Mouse (Mus musculus): ENCODE data around the gene Celf3. TPM values are rescaled to one million over a fixed set of nuclear protein-coding genes. Genes with fewer than 3 reads are reported as not detected.

The Celf3 gene
- polyA plus RNA-seq (2015; fragmentation: Nextera tagmentation; extraction: Ambion mirVana) = 1.4 and 1.9 TPM in 2 replicates

DNA sequence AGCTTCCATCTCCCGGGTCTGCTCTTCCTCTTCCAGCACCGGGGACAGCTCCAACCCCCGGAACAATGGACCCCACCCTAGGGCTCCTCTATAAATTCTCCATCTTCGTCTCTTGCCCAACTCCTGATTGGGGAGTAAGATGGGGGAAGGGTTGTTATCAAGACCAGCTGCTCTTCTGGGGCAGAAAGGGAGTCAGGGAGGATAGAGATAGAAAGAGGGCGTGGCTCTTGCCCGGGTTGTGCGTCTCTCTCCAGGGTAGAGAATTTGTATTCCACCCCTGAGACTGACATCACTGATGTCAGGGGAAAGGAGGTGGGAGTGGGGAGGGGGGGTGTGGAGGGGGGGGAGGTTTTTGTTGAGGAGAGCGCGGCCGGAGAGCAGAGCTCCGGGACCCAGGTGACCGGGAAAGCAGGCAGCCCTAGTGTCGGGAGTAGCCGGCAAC, at the start of gene Celf3:
Gene Celf3 (plus strand): TSS at position 315 of the 442 bp plus-strand sequence.
- Histone ChIP-seq H3K27ac (no peak within 1 kb of the TSS), H3K27me3 (peaks cover 39% of the 10 kb centered on the region), H3K9me3 (no peaks in the 10 kb centered on the region), H3K4me1 (peaks cover 3% of the 10 kb centered on the region; the same call in 1 of the 2 replicates), H3K4me2 (no peak within 1 kb of the TSS), H3K4me3 (no peak within 1 kb of the TSS), H3K36me3 (no peaks in the 10 kb centered on the region), H3K9ac (no peak within 1 kb of the TSS)
- no peak for ATAC-seq (ENCODE audit: insufficient number of reproducible peaks, low FRiP score, low TSS enrichment, low read depth)
- 2% methylated on average over 13 of the region's 14 CpGs for WGBS

GRCm38 (mm10) chr3:94430980-94431379, 47.1 kb upstream of the Celf3 start:
- no peak for ATAC-seq (ENCODE audit: insufficient number of reproducible peaks, low FRiP score, low TSS enrichment, low read depth)
- H3K36me3 ChIP-seq = no peaks in the 10 kb centered on the region
- 75% methylated on average over 2 of the region's 2 CpGs for WGBS
- no peak overlapping the region for H3K4me3 ChIP-seq
- H3K27me3 ChIP-seq = no peaks in the 10 kb centered on the region
- H3K27ac ChIP-seq = no peak overlapping the region
- H3K4me2 ChIP-seq = no peak overlapping the region
- no peak overlapping the region for H3K9ac ChIP-seq
- no peaks in the 10 kb centered on the region for H3K9me3 ChIP-seq
- no peaks in the 10 kb centered on the region for H3K4me1 ChIP-seq

DNA sequence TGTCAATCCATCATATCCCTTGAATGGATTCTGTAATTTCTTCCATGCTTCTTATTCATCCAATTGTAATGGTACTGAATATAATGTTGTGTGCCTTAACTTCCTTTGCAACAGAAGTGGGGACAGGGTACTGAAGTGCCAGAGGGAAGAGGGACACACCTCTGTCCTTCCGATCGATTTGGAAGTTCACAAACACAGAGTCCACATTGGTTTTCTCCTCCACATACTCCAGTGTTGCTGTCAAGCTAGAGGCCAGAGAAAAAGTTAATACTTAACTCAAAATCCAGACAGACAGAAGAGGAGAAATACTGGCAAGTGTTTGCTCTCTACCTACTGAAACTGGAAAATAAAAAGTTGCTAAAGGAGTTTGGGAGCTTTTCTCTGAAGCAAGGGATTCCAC, 43.8 kb upstream of the Celf3 start:
- Histone ChIP-seq H3K27me3 (no peaks in the 10 kb centered on the region), H3K4me3 (no peak overlapping the region), H3K27ac (no peak overlapping the region), H3K4me1 (no peaks in the 10 kb centered on the region), H3K9me3 (no peaks in the 10 kb centered on the region), H3K9ac (no peak overlapping the region), H3K36me3 (no peaks in the 10 kb centered on the region), H3K4me2 (no peak overlapping the region)
- ATAC-seq (ENCODE audit: insufficient number of reproducible peaks, low FRiP score, low TSS enrichment, low read depth) = no peak
- 95% methylated on average over 2 of the region's 2 CpGs for WGBS

- WGBS = 77% methylated on average over 9 of the region's 9 CpGs
These were observed 41.7 kb upstream of the Celf3 start for GRCm38 (mm10) chr3:94436420-94436819.

DNA sequence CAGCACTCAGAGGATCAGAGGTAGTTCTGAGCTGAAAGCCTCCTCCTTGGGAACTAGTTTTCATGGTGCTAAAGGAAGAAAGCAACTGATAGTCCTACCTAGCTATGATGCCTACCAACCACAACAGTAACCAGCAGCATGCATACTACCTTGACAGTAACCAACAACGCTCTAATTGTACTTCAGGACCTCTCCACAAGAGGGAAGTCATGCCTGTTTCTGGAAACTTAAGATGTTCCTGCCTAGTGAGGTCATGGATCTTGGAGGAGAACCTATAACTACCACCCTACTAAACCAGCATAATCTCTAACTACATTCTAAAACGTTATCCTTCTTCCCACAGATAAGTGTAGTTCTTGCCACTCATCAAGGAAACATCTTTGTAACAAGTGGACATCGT, 36.9 kb upstream of the Celf3 start:
- H3K4me1 ChIP-seq = peaks cover 12% of the 10 kb centered on the region
- WGBS = 43% methylated on average over 3 of the region's 3 CpGs

More at GRCm38 (mm10) chr3:94436420-94436819, 41.7 kb upstream of the Celf3 start:
- Histone ChIP-seq H3K4me3 (no peak overlapping the region), H3K27me3 (peaks cover 6% of the 10 kb centered on the region; the same call in 1 of the 2 replicates), H3K9ac (no peak overlapping the region), H3K4me1 (no peaks in the 10 kb centered on the region), H3K36me3 (no peaks in the 10 kb centered on the region), H3K27ac (no peak overlapping the region), H3K4me2 (no peak overlapping the region), H3K9me3 (no peaks in the 10 kb centered on the region)
- ATAC-seq (ENCODE audit: insufficient number of reproducible peaks, low FRiP score, low TSS enrichment, low read depth) = no peak

GRCm38 (mm10) chr3:94442951-94443596, 35.0 kb upstream of the Celf3 start, which contains the start of gene Mrpl9:
Mrpl9 (plus strand) TSS chr3:94443318.
- peaks cover 12% of the 10 kb centered on the region for H3K4me1 ChIP-seq
- peak within 1 kb of the TSS; percentile 57; the same call in 1 of the 2 replicates for H3K27ac ChIP-seq
- no peaks in the 10 kb centered on the region for H3K9me3 ChIP-seq

More for the DNA sequence above, 36.9 kb upstream of the Celf3 start:
- Histone ChIP-seq H3K4me3 (no peak overlapping the region), H3K27me3 (peaks cover 6% of the 10 kb centered on the region; the same call in 1 of the 2 replicates), H3K9me3 (no peaks in the 10 kb centered on the region), H3K4me2 (no peak overlapping the region), H3K9ac (no peak overlapping the region), H3K27ac (no peak overlapping the region), H3K36me3 (peaks cover 15% of the 10 kb centered on the region)
- ATAC-seq (ENCODE audit: insufficient number of reproducible peaks, low FRiP score, low TSS enrichment, low read depth) = no peak

GRCm38 (mm10) chr3:94443597-94443964, 34.5 kb upstream of the Celf3 start, which contains the start of gene Oaz3:
Oaz3 (minus strand) TSS chr3:94443915.
- 0 out of 2 replicates have a peak, but pooled peaks have one; percentile 31 for ATAC-seq (ENCODE audit: insufficient number of reproducible peaks, low FRiP score, low TSS enrichment, low read depth)
- peak within 1 kb of the TSS; percentile 91 for H3K9ac ChIP-seq
- H3K4me3 ChIP-seq = peak within 1 kb of the TSS; percentile 96
- H3K27me3 ChIP-seq = peaks cover 6% of the 10 kb centered on the region; the same call in 1 of the 2 replicates
- peak within 1 kb of the TSS; percentile 57; the same call in 1 of the 2 replicates for H3K27ac ChIP-seq
- under 1% methylated on average over 24 of the region's 24 CpGs for WGBS
- H3K4me2 ChIP-seq = peak within 1 kb of the TSS; percentile 80
- peaks cover 38% of the 10 kb centered on the region for H3K36me3 ChIP-seq
- H3K4me1 ChIP-seq = peaks cover 12% of the 10 kb centered on the region
- H3K9me3 ChIP-seq = no peaks in the 10 kb centered on the region

More at GRCm38 (mm10) chr3:94442951-94443596, 35.0 kb upstream of the Celf3 start, which contains the start of gene Mrpl9:
- under 1% methylated on average over 39 of the region's 39 CpGs for WGBS
- peak within 1 kb of the TSS; percentile 96 for H3K4me3 ChIP-seq
- peak within 1 kb of the TSS; percentile 80 for H3K4me2 ChIP-seq
- H3K9ac ChIP-seq = peak within 1 kb of the TSS; percentile 91
- peaks cover 6% of the 10 kb centered on the region; the same call in 1 of the 2 replicates for H3K27me3 ChIP-seq
- H3K36me3 ChIP-seq = peaks cover 34% of the 10 kb centered on the region
- ATAC-seq (ENCODE audit: insufficient number of reproducible peaks, low FRiP score, low TSS enrichment, low read depth) = peak; percentile 94

DNA sequence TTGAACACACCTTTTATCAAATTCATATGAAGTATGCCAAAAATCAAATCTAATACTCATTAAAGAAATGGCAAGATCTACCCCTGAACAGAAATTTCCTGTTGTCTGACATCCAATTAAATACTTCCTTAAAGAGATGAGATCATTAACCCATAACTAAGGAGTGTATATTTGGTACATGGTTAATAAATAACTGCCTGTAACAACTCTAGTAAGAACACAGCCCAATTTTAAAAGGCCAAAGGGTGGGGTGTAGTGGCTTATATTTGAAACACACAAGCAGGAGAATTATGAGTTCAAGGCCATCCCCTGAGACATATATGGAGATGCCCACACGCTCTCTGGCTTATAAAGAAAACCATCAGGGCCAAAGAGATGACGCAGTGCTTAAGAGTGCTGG, 28.7 kb upstream of the Celf3 start:
- peaks cover 53% of the 10 kb centered on the region for H3K36me3 ChIP-seq
- no peak overlapping the region for H3K4me2 ChIP-seq
- no peak for ATAC-seq (ENCODE audit: insufficient number of reproducible peaks, low FRiP score, low TSS enrichment, low read depth)
- no peak overlapping the region for H3K9ac ChIP-seq
- no peaks in the 10 kb centered on the region for H3K27me3 ChIP-seq
- no peaks in the 10 kb centered on the region for H3K9me3 ChIP-seq
- H3K4me3 ChIP-seq = no peak overlapping the region
- peaks cover 4% of the 10 kb centered on the region; the same call in 1 of the 2 replicates for H3K4me1 ChIP-seq
- 79% methylated on average over 2 of the region's 2 CpGs for WGBS
- no peak overlapping the region for H3K27ac ChIP-seq

GRCm38 (mm10) chr3:94456529-94457000, 21.5 kb upstream of the Celf3 start:
- Histone ChIP-seq H3K4me1 (no peaks in the 10 kb centered on the region), H3K9ac (no peak overlapping the region), H3K27me3 (0 out of 2 replicates have a peak, but pooled peaks cover 8% of the 10 kb centered on the region), H3K4me2 (peak overlapping the region; percentile 41), H3K9me3 (no peaks in the 10 kb centered on the region), H3K27ac (no peak overlapping the region), H3K36me3 (no peaks in the 10 kb centered on the region), H3K4me3 (peak overlapping the region; percentile 35)
- ATAC-seq (ENCODE audit: insufficient number of reproducible peaks, low FRiP score, low TSS enrichment, low read depth) = peak; percentile 42; the same call in 1 of the 2 replicates
- WGBS = 2% methylated on average over 12 of the region's 12 CpGs

GRCm38 (mm10) chr3:94457055-94457454, 21.0 kb upstream of the Celf3 start:
- 64% methylated on average over 3 of the region's 3 CpGs for WGBS
- ATAC-seq (ENCODE audit: insufficient number of reproducible peaks, low FRiP score, low TSS enrichment, low read depth) = no peak

DNA sequence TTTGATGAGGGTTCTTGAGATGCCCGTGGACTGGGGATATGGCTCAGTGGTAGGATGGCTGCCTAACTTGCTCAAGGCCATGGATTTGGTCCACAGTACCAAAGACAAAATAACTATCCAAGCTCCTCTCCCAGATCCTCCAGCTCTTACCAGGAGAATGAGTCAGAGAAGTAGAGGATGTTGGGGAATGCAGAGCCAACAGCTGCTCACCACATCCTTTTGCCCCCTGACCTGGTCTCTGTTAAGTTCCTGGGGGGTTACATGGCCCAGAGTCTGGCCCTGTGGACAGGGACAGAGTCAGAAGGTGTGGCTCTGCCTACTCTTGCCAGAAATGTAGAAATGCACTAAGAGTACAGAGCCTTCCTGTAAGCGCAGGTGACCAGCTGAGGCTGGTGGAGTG, 18.3 kb upstream of the Celf3 start:
- no peak overlapping the region for H3K4me2 ChIP-seq
- no peak overlapping the region for H3K4me3 ChIP-seq
- H3K4me1 ChIP-seq = no peaks in the 10 kb centered on the region
- no peak for ATAC-seq (ENCODE audit: insufficient number of reproducible peaks, low FRiP score, low TSS enrichment, low read depth)
- H3K9me3 ChIP-seq = no peaks in the 10 kb centered on the region
- no peaks in the 10 kb centered on the region for H3K36me3 ChIP-seq
- WGBS = 94% methylated on average over 2 of the region's 2 CpGs
- no peak overlapping the region for H3K9ac ChIP-seq
- no peak overlapping the region for H3K27ac ChIP-seq
- H3K27me3 ChIP-seq = 0 out of 2 replicates have a peak, but pooled peaks cover 4% of the 10 kb centered on the region

More at GRCm38 (mm10) chr3:94457055-94457454, 21.0 kb upstream of the Celf3 start:
- Histone ChIP-seq H3K27me3 (0 out of 2 replicates have a peak, but pooled peaks cover 8% of the 10 kb centered on the region), H3K9ac (no peak overlapping the region), H3K27ac (no peak overlapping the region), H3K4me2 (peak overlapping the region; percentile 41; the same call in 1 of the 2 replicates), H3K36me3 (no peaks in the 10 kb centered on the region), H3K4me1 (no peaks in the 10 kb centered on the region), H3K4me3 (no peak overlapping the region), H3K9me3 (no peaks in the 10 kb centered on the region)

Data from limb, embryonic 15.5 days (tissue).